Mouse (Mus musculus): ENCODE data around the gene Morn1. TPM values are rescaled to one million over a fixed set of nuclear protein-coding genes. Genes with fewer than 3 reads are reported as not detected.
A peak's percentile ranks its signal among the peaks of the same experiment; 100 is the strongest.

The Morn1 gene
- total RNA-seq (2014; fragmentation: Nextera tagmentation) (3.8 and 7.6 TPM in 2 replicates), total RNA-seq (2017) (1.6 and 1.8 TPM in 2 replicates)

DNA sequence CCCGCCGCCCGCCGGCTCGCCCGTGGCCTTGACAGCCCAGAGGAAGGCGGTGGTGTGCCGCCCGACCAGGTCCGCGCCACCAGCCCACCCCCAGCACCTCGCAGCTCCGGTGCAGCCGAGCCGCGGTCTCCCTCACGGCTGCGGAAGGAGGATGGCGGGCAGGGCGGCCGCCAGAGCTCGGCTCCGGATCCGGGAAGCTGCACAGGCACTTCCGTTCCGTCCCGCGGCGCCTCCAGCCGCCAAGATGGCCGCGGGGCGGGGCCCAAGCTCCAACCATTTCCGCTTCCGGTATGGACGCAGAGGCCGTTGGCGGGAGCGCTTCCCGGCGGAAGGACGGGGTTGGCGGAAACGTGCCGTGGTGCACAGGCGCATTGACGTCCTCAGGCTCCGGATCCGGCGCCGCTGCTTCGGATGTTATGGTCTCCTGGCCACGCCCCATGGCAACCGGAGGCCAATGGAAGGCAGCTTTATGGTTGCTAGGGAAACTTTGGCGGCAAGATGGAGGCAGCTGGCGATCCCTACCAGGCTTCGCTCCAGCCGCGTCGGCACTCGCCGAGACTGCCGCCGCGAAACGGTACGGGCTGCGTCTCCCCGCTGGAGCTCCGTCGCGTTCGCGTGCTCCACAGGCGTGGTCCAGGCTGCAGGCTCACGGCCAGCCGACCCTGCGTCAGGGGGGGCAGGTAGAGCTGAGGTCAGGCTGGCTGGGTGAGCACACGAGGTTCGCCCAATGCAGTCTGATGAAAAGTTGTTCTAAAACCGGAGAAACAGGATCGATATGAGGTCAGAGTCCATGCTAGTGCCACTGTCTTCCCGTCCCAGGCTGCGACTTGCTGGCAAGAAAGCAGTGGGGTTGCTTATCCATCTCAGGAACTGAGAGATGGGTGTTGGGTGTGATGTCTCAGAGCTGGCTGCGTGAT lies at the start of gene Morn1, which contains the start of gene Rer1:
Gene Morn1 (plus strand): TSS at position 470 of the 917 bp plus-strand sequence.
Gene Rer1 (minus strand): TSS at position 275 of the 917 bp plus-strand sequence.
- ATAC-seq (replicated peaks; ENCODE audit: low FRiP score, low TSS enrichment, poor library complexity, severe bottlenecking): peak; percentile 98

DNA sequence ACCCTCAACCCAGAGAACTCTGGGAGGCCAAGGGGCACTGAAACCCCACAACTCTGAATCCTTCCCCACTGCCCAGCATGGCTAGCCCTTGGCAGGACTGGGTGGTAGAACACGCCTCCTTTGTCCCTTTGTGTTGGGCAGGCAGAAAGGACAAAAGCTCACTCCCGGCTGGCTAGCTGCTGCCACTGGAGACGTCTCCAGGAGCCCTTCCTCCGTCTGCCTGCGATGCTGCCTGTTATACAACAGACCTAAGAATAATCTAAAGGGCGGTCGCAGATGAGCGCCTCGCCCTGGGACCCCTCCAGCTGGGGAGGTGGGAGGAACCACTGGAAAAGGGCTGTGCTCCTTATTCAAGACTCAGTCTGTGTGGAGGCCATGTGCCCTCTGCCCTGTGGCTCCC lies 46.2 kb upstream of the Morn1 start:
- ATAC-seq (replicated peaks; ENCODE audit: low FRiP score, low TSS enrichment, poor library complexity, severe bottlenecking): no peak

DNA sequence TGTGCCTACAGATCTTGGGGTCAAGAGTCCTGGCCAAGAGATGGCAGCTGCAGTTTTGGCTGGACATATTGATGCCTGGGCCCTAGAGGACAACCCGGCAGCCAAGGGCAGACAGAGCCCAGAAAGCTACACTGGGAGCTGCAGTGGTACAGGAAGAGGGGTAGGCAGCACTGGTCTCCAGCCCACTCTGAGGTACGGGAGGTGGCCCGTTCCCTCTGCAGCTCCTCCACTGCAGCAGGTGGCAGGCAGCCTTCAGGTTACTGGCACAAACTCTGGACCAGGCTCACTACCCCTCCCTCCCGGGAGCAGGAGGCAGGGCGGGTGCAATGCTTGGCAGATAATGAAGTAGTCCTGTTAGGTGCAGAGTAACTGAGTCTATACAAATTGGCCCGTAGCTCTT lies 45.7 kb upstream of the Morn1 start:
- ATAC-seq (replicated peaks; ENCODE audit: low FRiP score, low TSS enrichment, poor library complexity, severe bottlenecking): no peak

DNA sequence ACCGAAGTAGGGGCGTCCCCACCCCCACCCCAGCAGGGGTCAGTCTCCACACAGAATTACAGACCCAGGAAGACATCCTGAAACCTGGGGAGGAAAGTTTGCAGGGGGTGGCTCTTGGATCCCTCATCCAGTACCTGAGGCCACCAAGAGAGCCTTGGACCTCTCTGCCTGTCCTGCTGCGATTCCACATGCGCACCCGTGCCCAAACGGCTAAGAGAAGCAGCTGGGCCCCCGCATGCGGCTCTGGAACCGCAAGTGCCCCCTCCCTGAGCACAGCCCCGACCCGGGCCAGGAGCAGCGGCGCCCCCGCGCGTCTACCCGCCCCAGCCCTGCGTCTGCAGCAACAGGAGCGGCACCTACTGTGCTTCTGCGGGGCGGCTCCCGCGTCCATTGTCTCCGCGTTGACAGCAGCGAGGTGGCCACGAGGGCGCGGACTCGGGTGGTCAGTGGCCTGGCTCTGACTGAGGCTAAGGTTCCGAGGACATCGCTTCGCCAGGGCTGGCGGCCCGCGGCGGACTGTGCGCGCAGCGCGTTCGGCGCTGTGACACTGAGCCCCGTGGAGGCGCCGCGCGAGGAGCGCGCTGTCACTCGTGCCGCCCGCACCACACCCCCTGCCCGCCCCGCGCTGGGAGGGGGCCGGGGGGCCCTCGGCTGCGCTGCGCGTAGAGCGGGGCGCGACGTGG lies 43.6 kb upstream of the Morn1 start:
- no peak for ATAC-seq (replicated peaks; ENCODE audit: low FRiP score, low TSS enrichment, poor library complexity, severe bottlenecking)

DNA sequence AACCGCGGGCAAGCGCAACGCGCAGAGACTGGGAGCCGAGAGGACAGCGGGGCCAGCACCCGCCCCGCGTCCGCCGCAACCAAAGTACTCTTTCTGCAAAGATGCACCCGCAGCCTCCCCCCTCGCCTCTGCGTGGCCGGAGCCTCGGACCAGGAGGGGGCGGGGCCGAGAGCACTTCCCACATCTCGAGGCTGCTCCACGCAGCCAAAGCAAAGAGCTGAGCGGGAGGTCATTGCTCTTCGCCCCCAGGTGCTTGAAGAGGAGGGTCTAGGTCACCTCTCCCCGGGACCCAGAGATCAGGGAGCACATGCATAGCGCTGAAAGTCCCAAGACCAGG lies 43.1 kb upstream of the Morn1 start:
- no peak for ATAC-seq (replicated peaks; ENCODE audit: low FRiP score, low TSS enrichment, poor library complexity, severe bottlenecking)

DNA sequence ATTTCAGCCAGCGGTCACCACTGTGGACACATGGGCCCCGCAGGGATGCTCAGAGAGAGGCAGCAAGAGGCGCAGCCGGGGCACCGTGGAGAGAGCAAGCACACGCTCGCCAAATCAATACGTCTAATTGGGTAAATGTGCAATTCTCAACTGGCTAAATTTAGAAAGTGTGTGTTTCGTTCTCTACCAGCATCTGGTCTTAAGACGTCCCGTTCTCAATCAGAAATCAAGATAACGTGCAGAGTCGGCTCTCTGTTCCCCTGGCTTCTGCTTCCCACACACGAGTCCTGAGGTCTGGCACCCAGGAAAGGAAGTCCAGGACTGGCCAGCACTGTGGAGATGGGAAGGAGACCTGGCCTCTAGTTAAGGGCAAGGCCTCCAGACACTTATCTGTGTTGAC lies 39.7 kb upstream of the Morn1 start:
- ATAC-seq (replicated peaks; ENCODE audit: low FRiP score, low TSS enrichment, poor library complexity, severe bottlenecking): no peak

DNA sequence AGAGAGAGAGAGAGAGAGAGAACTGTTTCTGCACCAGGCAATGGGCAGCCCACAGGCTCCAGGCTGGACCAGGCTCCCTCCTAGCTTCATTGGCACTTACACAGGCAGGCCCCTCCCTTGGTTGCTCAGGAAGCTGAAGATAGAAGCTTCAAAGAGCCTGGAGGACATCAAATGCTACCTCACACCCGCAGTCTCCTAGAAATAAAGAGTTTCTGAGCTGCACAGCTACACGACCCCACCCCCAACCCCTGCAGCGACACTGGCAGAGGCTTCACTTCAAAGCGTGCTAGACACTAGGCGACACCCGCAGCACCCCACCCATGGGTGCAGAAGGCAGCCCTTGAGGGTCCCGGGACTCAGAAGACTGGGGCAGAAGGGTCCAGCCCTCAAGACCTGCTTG lies 36.3 kb upstream of the Morn1 start:
- no peak for ATAC-seq (replicated peaks; ENCODE audit: low FRiP score, low TSS enrichment, poor library complexity, severe bottlenecking)

DNA sequence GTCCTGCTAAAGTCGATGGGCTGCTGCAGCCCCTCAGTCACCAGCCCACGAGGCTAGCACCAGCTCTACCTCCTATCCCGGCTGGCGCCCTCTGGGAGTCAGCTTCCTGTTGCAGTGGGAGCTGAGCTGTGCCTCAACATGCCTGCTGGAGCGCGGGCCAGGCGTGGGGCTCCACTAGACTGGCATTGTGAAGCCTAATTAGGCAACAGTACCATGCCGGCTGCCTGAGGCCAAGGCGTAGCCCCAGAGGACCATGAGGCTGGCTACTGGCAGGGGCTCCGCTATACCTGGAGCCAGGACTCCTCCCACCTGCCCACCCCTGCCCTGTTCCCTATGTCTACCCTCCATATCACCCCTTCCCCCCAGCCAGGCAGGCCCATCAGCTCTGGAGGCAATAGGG lies 29.7 kb upstream of the Morn1 start, which contains the start of gene Plch2:
Gene Plch2 (minus strand): TSS at position 61 of the 400 bp plus-strand sequence.
- ATAC-seq (replicated peaks; ENCODE audit: low FRiP score, low TSS enrichment, poor library complexity, severe bottlenecking): no peak

DNA sequence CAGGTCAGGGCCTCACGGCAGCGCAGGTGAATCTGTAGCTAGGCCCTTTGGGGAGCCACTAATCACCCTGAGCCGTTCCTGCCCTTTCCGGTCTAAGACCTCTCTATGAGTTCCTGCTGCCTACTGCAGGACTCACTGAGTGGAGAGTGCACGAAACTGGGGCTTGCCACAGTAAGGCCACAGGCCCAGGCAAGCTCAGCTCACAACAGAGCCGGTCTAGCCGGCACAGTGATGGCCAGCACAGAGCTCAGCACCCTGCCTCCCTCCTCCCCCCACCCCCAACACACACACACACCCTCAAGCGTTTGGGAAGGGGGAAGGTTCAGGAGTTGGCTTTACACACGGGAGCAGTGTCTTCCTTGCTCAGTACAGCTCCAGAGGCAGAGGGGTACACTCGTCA lies 28.1 kb upstream of the Morn1 start:
- no peak for ATAC-seq (replicated peaks; ENCODE audit: low FRiP score, low TSS enrichment, poor library complexity, severe bottlenecking)

DNA sequence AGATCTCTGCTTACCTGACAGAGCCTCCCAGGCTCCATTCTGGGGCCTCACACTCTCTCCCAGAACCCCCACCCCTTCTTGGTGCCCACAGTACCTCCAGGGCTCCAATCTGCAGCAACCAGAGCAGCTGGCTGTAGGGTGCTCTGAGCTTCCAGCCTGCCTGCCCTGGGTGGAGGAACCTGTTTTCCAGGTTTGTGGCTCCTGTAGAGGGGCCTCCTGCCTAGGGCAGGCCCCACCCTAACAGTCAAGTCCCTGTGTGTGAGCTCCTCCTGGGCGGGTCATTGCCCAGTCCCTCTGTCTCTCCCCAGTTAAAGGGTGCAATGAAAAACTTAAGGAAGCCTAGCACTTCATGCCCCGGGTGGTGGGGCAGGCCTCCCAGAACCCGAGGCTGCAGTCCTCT lies 22.5 kb upstream of the Morn1 start:
- no peak for ATAC-seq (replicated peaks; ENCODE audit: low FRiP score, low TSS enrichment, poor library complexity, severe bottlenecking)

DNA sequence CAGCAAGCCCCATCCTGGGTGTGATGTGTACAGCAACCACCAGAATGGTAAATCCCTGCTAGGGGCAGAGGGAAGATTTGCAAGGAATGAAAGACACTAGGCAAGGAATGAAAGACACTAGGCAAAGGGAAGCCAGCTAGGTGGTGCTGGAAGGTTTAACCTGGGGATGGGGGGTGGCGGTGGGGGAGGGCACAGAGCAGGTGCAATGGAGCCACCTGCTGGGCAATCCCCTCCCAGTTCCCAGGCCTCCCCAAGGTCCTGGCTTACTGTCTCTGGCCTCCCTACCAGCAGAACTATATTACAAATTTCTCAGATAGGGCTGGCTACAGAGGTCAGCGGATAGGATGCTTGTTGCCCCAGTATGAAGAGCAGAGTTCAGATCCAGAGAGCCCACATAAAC lies 21.9 kb upstream of the Morn1 start:
- ATAC-seq (replicated peaks; ENCODE audit: low FRiP score, low TSS enrichment, poor library complexity, severe bottlenecking): no peak

DNA sequence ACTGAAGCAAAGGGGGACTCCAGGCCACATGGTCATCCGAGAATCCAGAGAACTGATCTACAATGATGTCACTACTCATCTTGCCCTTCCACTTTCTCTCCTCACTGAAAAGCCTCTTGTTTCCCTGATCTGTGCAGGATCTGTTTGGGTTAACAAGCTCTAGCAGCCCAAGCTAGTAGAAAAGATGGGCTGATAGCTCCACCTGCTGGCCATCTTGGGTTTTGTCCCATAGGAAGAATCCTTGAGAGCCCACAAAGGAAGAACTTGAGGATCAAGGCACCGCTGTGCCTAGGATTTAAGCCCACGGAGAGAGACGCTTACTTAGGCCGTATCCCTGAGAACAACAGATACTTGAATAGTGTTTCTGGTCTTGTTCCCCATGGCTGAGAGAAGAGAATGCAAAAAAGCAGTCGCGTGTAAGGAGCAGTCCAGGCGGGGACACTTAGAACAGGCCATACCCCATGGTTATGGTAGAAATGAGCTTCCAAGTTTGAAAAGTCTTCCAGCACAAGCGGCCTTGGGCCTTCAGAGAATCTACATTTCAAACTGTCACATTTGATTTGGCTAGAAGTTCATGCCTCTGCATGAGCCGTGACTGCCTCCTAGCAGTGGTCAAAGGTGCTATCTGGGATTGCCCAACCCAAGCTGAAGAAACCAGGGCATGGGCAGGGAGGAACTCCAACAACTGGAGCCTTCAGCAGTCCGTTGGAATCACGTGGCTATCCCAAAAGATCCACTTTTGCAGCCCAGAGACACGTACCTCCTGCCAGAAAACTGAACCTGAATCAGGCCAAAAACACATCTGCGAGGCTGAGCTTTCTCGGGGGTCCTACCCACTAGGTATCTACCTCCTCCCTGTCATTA lies 20.2 kb upstream of the Morn1 start:
- ATAC-seq (replicated peaks; ENCODE audit: low FRiP score, low TSS enrichment, poor library complexity, severe bottlenecking): peak; percentile 55

DNA sequence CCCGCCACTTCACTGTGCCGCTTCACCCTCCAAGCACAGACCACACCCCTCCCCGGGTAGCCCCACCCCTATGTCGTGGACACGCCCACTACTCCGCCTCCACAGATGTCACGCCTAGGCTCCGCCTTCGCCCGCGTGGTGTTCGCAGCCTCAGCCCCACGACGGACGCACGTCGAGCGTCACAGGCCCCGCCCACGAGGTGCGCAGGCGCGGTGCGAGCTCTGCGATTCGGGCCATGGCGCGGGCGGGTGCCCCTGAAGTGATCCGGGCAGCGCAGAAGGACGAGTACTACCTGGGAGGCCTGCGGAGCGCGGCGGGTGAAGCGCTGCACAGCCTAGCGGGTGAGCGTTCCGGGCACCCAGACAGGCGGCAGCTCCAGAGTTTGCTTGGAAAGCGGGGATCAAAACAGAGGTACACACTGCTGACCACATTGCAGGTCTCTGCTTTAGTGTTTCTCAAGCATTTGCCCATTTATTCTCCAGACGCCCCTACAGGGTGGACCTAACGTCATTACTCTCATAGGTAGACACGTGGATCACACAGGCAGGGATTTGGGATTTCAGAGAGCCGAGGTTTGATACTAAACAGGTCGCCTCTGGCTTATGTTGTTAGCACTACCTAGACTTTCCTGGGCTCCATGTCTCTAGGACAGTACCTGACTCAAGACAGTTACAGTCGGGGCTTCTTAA lies 19.4 kb upstream of the Morn1 start, which contains the start of gene Pex10:
Gene Pex10 (plus strand): TSS at position 183 of the 689 bp plus-strand sequence.
- ATAC-seq (replicated peaks; ENCODE audit: low FRiP score, low TSS enrichment, poor library complexity, severe bottlenecking): peak; percentile 81

DNA sequence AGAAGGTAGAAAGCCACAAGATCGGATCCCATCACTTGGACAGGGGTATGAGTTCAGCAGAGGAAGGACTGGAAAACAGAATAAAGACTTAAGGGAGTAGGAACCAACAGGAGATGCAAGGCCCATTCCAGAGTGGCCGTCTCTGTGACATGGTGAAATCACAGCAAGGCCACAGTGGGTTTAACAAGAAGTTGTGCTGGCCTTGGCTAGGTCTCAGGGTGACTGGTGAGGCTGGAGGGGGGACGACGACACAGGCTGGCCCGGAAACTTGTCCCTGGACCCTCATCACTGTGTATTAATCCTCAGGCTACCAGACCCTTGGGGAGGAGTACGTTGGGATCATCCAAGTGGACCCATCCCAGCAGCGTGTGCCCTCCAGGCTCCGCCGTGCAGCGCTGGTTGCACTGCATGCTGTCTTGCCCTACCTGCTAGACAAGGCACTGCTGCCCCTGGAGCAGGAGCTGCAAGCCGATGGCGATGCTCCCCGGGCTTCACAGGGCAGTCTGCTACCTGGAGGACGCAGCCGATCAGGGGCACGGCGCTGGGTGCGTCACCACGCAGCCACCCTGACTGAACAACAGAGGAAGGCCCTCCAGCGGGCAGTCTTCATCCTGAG lies 17.9 kb upstream of the Morn1 start:
- ATAC-seq (replicated peaks; ENCODE audit: low FRiP score, low TSS enrichment, poor library complexity, severe bottlenecking): no peak

DNA sequence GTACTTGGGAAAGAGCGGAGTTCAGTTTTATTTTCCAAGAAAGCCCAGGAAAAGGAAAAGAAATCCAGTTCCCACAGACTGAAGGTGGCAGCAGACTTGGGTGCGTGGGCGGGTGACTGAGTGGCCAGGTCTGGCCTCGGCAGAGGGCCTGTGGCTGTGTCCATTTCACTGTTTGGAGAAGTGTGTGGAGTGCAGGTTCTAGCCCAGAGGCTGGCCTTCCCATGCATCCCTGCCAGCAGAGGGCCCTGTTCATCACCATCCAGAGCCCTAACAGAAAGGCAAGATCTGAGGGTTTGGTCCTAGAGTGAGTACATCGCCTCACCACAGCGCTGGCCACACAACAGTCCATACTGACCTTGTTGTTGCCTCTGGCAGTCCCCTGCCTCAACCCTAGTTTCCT lies 17.2 kb upstream of the Morn1 start:
- no peak for ATAC-seq (replicated peaks; ENCODE audit: low FRiP score, low TSS enrichment, poor library complexity, severe bottlenecking)

DNA sequence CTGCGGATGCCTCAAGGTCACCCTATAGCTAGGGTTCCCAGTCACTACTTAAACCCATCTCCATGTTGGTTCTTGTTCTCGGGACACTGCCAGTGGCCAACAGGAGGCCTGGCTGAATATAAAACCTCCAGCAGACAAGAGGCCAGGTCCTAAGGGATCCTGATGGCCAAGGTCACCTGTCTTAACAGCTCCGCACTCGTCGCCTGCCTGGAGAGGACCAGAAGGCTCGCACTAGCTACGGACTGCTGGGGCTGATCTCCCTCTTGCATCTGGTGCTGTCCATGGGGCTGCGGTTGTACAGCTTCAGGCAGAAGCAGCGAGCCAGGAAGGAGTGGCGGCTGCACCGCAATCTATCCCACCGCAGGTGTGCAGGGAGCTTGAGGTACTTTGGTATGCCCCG lies 16.2 kb upstream of the Morn1 start:
- no peak for ATAC-seq (replicated peaks; ENCODE audit: low FRiP score, low TSS enrichment, poor library complexity, severe bottlenecking)

DNA sequence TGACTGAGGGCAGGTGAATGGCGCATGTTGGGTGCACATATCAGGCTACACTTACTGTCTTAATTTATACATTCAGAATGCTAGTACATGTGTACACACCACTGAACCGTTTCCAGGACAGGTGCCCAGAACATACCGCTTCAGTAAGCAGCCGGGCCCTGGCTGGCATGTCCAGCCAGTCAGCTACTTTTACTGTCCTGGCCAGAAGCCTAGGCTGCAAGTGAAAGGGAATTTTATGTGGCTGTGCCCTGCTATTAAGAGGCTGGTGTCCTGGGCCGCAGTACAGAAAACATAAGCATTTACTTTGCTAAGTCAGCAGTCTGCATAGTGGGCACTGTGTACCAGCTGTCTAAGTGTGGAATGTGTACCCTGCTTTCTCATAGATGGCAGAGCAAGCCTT lies 15.5 kb upstream of the Morn1 start:
- ATAC-seq (replicated peaks; ENCODE audit: low FRiP score, low TSS enrichment, poor library complexity, severe bottlenecking): no peak

DNA sequence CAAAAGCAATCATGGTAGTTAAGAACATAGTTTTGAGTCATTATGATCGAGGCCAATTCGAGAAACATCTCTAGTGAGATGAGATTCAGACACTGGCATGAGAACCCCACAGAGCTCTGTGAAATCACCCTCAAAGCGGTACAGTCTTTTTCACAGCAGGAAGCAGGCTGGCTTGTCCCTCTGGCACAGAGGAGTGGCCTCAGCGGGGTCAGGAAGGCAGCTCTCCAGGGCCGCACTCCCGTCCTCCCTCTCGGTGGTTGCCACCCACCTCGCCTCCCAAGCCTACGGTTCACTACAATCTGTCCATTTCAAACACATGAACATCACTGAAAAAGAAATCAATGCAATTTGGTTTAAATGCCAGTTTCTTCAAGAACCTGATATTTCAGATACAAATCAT lies 12.0 kb upstream of the Morn1 start:
- no peak for ATAC-seq (replicated peaks; ENCODE audit: low FRiP score, low TSS enrichment, poor library complexity, severe bottlenecking)

DNA sequence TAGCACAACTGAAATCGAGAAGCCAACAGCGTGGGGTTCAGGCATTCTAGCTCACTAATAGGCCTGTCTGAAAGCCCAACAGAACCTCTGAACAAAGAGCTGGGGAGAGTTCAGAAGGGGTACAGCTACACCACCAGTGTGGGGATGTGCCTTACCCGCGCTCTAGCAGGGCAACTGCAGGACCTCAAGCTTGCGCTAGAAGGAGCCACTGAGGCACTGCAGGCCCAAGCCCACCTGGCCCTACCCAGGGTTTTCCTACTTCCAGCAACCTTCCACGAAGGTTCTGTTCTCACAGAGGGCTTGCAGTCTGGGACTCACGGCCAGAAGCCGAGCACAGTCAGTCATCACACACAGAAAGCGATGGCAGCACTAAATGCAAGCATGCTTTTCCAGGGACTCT lies 11.2 kb upstream of the Morn1 start:
- no peak for ATAC-seq (replicated peaks; ENCODE audit: low FRiP score, low TSS enrichment, poor library complexity, severe bottlenecking)

Measured in megakaryocyte-erythroid progenitor cell, adult 5-6 weeks (primary cell).